Mouse (Mus musculus) brain, embryonic 14.5 days (tissue): ENCODE results near the gene Uqcr11. TPM values are rescaled to one million over a fixed set of nuclear protein-coding genes. Genes with fewer than 3 reads are reported as not detected.

Experiments
- DNase-seq: peaks from one replicate; pipeline ENCODE4 v3.0.0-alpha.2; 2011; ENCODE audit warnings: low read depth
- CTCF ChIP-seq: fragments of 200-500 bp; IDR thresholded peaks from 2 replicates; pipeline ENCODE4 v1.5.1; 2012; ENCODE audit warnings: inconsistent platforms, mild to moderate bottlenecking, moderate library complexity, borderline replicate concordance; ENCODE audit not compliant: insufficient read depth, insufficient read length; ENCODE audit errors: extremely low read depth
- POLR2A ChIP-seq: fragments of 200-500 bp; IDR thresholded peaks from 2 replicates; pipeline ENCODE4 v1.6.1; 2012; ENCODE audit warnings: mild to moderate bottlenecking, inconsistent platforms, borderline replicate concordance; ENCODE audit not compliant: poor library complexity, insufficient read depth, insufficient read length, severe bottlenecking; ENCODE audit errors: extremely low read depth
- polyA plus RNA-seq: library from polyadenylated mRNA; depleted of rRNA; stranded (reverse); fragments of >200 nt; gene quantifications from 2 replicates; pipeline ENCODE4 v1.2.3, GENCODE M21; 2012

Gene Uqcr11
- polyA plus RNA-seq, 1 experiment: 597 TPM

DNA sequence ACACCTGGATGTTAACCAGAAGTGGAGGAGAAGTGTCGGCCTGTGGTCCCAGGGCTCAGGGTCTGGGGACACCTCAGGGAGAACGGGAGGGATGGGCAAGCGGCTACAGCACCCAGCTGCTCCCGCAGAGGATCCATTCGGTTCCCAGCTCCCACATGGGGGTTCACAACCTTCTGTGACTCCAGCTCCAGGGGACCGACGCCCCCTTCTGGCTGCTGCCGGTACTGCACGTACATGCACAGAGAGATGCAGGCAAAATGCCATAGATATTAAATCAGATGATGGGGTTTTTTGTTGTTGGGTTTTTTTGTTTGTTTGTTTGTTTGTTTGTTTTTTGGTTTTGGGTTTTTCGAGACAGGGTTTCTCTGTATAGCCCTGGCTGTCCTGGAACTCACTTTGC lies 28.9 kb downstream of the Uqcr11 start:
- no peak for DNase-seq
- TF ChIP-seq CTCF: peak; percentile 65
- TF ChIP-seq POLR2A: no peak

- TF ChIP-seq CTCF: peak; percentile 99
- no peak for TF ChIP-seq POLR2A
- peak; percentile 97 for DNase-seq
These were observed 30.5 kb downstream of the Uqcr11 start for GRCm38 (mm10) chr10:80376160-80376559.

DNA sequence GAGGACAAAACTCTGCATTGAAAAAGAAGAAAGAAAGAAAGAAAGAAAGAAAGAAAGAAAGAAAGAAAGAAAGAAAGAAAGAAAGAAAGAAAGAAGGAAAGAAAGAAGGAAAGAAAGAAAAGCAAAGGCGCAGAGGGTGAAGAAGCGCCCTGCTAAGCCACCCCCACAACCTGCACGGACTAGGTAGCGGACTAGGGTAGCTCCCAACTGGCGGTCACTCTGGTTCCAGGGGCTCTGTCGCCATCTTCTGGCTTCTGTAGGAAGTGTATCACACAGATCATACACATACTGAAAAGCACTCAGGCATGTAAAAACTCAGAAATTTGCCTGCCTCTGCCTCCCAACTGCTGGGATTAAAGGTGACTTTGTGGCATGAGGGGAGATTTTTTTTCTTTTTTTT lies 32.6 kb downstream of the Uqcr11 start:
- TF ChIP-seq CTCF: peak; percentile 59; the same call in 1 of the 2 replicates
- TF ChIP-seq POLR2A: no peak
- peak; percentile 60 for DNase-seq

GRCm38 (mm10) chr10:80372706-80373105 lies 33.9 kb downstream of the Uqcr11 start:
- TF ChIP-seq POLR2A (no peak), CTCF (no peak)
- no peak for DNase-seq

DNA sequence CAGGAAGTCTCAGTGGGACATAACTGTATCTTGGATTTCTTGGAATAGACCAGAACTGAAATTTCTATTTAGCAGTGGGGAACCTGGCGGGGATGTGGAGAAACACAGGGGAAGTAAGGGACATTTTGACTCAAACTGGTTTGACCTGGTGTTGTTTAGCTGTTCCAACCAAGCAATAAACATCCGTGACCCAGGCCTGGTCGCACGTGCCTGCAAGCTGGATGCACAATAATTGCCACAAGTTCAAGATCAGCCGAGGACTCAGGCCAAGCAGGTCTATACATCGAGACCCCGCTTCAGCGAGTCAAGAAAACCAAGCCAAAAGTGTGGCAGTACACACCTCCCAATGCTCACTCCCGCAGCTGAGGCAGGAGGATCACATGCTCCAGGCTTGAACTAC lies 34.6 kb downstream of the Uqcr11 start:
- DNase-seq: no peak
- TF ChIP-seq CTCF: no peak
- TF ChIP-seq POLR2A: no peak

GRCm38 (mm10) chr10:80371411-80371966 lies 35.1 kb downstream of the Uqcr11 start:
- no peak for TF ChIP-seq POLR2A
- no peak for TF ChIP-seq CTCF
- peak; percentile 87 for DNase-seq

DNA sequence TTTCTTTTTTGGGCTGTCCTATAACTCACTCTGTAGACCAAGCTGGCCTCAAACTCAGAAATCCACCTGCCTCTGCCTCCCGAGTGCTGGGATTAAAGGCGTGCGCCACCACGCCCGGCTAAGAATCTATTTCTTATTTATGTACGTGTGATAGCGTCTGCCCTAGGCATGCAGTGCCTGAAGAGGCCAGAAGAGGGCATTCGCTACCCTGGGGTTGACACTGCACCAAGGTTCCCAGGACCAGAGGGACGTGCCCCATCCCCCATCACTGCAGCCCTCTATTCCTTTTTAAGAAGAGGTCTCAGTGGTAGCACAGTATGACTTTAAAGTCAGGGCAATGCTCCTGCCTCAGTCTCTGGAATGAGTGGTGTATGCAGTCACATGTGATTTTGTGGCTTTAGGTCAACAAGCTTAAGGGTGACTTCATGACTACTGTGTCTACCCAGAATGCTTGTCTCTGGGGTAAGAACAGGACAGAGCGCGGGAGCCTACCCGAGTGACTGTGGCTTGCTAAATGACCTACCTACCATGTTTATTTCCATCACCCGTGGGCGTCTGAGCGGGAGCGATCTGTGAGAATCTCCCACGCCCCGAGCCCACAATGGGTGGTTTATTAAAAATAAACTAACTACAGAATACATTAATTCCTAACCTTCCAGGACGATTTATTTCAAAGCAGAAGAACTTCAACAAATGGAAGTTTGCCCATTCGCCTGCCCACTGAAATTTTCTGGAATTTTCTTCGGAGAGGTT lies 36.5 kb downstream of the Uqcr11 start:
- TF ChIP-seq POLR2A: no peak
- TF ChIP-seq CTCF: no peak
- DNase-seq: no peak

DNA sequence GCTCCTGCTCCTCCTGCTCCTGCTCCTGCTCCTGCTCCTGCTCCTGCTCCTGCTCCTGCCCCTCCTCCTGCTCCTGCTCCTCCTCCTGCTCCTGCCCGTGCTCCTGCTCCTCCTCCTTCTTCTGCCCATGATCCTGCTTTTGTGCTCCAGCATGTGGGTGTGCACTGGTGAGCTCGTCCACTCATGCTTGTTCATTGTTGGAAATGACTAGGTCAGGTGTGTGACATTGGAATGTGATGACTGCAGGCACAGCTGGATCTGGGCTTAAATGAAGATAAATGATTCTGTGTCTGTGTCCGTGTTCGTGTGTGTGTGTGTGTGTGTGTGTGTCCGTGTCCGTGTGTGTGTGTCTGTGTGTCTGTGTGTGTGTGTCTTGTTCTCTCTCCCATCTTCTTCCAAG lies 38.2 kb downstream of the Uqcr11 start:
- TF ChIP-seq CTCF (no peak), POLR2A (no peak)
- DNase-seq: no peak

DNA sequence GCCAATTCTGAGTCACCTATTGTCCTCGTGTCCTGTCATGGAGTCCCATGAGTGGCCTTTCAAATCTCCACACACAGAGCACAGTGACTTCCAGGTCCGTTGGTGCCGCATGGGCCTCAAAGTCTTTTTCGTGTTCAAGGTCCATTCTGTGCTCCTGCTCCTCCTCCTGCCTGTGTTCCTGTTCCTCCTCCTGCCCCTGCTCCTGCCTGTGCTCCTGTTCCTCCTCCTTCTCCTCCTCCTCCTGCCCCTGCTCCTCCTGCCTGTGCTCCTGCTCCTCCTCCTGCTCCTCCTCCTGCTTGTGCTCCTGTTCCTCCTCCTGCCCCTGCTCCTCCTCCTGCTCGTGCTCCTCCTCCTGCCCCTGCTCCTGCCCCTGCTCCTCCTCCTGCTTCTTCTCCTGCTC lies 38.7 kb downstream of the Uqcr11 start:
- no peak for DNase-seq
- TF ChIP-seq POLR2A: no peak
- no peak for TF ChIP-seq CTCF

GRCm38 (mm10) chr10:80365736-80366135 lies 40.9 kb downstream of the Uqcr11 start:
- TF ChIP-seq POLR2A: no peak
- no peak for TF ChIP-seq CTCF

GRCm38 (mm10) chr10:80363734-80364133 lies 42.9 kb downstream of the Uqcr11 start:
- DNase-seq: no peak
- TF ChIP-seq CTCF (no peak), POLR2A (no peak)

More at GRCm38 (mm10) chr10:80365736-80366135, 40.9 kb downstream of the Uqcr11 start:
- DNase-seq: no peak

DNA sequence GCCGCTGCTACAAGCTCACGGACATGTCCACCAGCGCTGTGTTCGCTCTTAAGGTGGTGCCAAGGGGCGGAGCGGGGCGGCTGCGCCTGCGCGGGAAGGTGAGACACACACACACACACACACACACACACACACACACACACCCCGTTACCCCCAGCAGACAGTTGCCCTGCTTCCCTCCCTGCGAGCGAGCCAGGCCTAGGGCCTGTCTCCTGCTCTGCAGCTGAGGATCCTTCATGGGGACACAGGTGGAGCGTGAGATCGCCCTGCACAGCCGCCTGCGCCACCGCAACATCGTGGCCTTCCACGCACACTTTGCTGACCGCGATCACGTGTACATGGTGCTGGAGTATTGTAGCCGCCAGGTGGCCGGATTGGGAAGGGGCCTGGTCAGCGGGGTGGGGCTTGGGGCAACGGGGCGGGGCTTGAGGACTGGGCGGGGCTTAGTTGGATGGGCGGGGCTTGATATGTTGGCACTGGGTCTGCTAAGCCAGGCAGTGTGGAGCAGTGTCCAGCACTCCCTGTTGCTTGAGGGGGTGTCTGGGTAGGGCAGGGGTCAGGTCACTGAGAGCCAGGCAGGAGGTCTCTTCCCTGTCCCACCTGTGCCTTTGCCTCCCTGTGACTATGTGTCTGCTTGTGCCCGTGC lies 48.5 kb downstream of the Uqcr11 start:
- peak; percentile 52 for DNase-seq
- TF ChIP-seq CTCF: no peak
- no peak for TF ChIP-seq POLR2A

DNA sequence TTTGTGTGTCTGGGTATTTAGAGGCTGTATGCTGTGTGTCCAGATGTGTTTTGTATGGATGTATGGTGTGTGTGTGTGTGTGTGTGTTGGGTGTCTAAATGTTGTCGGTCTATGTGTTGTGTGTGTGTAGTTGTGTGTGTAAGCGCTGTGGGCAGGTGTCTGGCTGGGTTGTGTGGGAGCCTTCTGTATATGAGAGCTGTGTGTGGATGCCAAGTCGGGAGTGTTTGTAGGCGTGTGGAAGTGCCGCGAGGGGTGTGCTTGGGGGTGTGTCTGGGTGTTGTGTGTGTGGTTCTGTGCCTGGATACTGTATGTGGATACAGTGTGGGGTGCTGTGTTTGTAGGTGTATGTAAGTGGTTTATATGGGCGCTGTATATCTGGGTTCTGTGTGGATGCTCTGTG lies 49.3 kb downstream of the Uqcr11 start:
- TF ChIP-seq POLR2A (no peak), CTCF (no peak)
- no peak for DNase-seq
